Mouse (Mus musculus): ENCODE data around the gene Cmip. TPM values are rescaled to one million over a fixed set of nuclear protein-coding genes. Genes with fewer than 3 reads are reported as not detected.

Gene Cmip
- total RNA-seq, 2 experiments from 2014 or later: 17.6 to 22.3 TPM

GRCm38 (mm10) chr8:117467466-117467865 lies 210.6 kb downstream of the Cmip start:
- no peak for DNase-seq

GRCm38 (mm10) chr8:117469431-117470341 lies 212.8 kb downstream of the Cmip start:
- no peak for DNase-seq

DNA sequence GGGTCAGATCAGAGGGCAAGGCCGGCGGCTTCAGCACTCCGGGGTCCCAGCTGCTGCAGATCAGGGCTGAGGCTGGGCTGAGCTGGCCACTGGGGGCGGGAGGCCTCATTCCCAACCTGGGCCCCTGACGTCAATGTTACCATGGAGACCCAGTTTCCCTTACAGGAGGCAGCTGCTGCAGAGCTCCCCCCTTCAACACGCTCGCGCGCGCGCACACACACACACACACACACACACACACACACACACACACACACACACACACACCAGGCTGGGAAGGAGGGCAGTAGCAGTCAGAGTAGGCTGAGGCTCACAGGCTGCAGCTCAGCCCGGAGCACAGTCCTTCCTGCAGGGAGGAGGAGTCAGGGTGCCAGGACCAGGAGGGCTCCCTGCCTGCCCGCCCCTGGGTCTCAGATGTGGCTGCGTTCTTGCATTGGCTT lies 213.5 kb downstream of the Cmip start:
- peak; percentile 55 to 69 for DNase-seq

DNA sequence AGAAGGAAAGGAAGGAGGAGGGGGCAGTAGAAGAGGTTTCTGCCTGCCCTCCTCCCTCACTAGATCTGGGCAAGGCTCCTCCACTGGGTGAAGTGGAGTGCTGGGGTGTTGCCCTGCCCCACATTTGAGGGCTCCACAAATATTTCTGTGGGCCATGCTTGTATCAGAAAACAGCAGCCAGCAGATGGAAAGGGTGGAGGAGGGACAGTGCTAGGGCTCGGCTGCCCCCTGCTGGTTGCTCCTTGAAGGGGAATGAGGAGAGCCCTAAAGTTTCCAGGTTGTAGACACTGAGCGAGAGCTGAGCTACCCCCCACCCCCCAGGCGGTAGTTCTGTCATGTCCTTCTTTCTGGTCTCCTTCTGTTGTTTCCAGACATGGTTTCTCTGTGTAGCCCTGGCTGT lies 214.3 kb downstream of the Cmip start:
- peak; percentile 52 to 85 for DNase-seq

DNA sequence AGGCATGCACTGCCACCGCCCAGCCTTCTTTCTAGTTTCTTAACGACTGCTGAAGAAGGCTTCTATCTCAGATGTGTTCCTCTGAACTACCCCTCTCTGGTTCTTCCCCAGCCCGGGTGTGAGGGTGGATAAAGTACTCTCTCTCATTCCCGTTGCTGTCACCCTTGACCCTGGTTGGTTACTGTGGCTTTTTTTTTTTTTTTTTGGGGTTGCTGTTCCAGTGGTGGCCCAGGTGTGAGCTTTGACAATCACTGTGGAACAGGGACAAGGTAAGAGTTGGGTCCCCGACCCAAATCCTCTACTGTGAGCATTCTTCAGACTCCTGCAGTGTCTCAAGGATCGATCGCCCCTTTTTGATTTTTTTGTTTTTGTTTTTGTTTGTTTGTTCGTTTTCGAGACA lies 214.8 kb downstream of the Cmip start:
- no peak for DNase-seq

- no peak for DNase-seq
These were observed 215.5 kb downstream of the Cmip start for GRCm38 (mm10) chr8:117472332-117472731.

GRCm38 (mm10) chr8:117474944-117475343 lies 218.1 kb downstream of the Cmip start:
- peak; percentile 88 to 95 for DNase-seq

GRCm38 (mm10) chr8:117475819-117476218 lies 219.0 kb downstream of the Cmip start:
- peak in 1 of 2 experiments; percentile 66 for DNase-seq

GRCm38 (mm10) chr8:117478082-117478481 lies 221.2 kb downstream of the Cmip start:
- no peak for DNase-seq

DNA sequence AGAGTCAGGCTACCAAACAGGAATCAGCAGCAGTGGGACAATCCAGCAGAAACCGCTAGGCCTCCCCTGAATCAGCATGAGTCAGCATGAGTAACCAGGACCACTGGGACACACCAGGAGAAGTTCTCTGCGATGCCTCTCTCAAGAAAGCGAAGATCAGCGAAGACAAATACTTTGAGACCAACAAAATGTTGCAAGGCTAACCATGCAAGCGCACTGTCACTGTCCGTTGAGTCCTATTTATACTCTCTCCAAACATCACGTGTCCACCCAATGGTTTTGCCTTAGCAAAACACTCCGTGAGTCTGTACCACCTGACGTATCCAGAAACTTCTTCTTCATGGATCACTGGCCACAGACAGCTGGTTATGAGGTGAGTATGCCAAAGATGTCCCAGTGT lies 223.1 kb downstream of the Cmip start:
- no peak for DNase-seq

DNA sequence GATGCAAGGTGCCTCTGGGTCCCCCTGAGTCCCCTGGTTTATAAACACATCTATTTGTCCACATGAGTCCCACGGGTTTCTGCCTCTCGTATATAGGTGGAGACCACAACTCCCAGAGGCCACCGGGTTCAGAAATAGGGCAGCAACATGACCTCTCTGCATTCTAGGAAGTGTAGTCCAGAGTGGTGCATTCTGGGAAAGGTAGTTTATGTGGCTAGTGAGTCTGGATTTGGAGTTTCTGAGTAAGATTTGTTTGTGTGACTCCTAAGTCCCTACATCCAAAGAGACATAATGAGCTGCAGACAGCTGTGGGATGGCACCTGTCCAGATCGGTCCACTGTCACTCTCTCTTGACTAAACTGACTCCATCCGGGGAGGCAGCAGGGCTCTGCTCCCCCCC lies 223.7 kb downstream of the Cmip start:
- no peak for DNase-seq

- DNase-seq: peak in 1 of 2 experiments; percentile 68
These were observed 225.0 kb downstream of the Cmip start for GRCm38 (mm10) chr8:117481830-117482229.

GRCm38 (mm10) chr8:117484731-117485130 lies 227.9 kb downstream of the Cmip start:
- no peak for DNase-seq

DNA sequence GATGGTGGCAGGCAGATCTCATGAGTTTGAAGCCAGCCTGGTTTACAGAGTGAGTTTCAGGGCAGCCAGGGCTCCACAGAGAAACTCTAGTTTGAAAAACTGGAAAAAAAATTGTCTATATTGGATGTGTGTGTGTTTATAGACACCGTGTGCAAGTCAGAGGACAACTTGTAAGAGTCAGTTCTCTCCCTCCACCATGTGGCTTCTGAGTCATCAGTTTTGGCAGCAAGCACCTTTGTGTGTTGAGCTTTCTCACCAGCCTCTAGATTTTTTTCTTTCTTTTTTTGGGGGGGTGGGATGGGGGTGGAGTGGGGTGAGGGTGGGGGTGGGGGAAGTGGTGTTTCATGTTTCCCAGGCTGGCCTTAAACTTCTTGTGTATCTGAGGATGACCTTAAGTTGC lies 228.5 kb downstream of the Cmip start:
- DNase-seq: no peak

- DNase-seq: no peak
These were observed 231.6 kb downstream of the Cmip start for GRCm38 (mm10) chr8:117488246-117489005.

- no peak for DNase-seq
These were observed 236.7 kb downstream of the Cmip start for GRCm38 (mm10) chr8:117493543-117493942.

DNA sequence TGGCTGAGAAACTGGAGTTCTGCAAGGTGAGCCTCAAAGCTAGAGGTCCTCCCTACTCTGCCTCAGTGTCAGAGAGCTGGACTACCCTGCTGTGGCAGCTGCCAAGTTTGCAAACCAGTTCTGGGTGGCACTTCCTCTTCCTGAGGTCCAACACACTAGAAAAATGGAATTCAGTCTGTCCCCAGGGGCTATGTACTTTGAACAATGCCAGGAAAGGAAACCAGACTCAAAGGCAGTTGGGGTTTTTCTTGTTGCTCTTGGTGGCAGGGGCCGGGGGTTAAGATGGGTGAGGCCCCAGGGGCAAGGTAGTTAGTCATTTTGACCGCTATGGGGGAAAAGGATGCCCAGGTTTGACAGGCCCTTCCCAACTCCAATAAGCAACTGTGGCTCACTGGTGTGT lies 238.0 kb downstream of the Cmip start:
- DNase-seq: peak in 1 of 2 experiments; percentile 7

GRCm38 (mm10) chr8:117498179-117498914 lies 241.5 kb downstream of the Cmip start, which contains the start of gene Plcg2:
Plcg2 (plus strand) TSS chr8:117498291.
- peak; percentile 57 to 61 for DNase-seq

DNA sequence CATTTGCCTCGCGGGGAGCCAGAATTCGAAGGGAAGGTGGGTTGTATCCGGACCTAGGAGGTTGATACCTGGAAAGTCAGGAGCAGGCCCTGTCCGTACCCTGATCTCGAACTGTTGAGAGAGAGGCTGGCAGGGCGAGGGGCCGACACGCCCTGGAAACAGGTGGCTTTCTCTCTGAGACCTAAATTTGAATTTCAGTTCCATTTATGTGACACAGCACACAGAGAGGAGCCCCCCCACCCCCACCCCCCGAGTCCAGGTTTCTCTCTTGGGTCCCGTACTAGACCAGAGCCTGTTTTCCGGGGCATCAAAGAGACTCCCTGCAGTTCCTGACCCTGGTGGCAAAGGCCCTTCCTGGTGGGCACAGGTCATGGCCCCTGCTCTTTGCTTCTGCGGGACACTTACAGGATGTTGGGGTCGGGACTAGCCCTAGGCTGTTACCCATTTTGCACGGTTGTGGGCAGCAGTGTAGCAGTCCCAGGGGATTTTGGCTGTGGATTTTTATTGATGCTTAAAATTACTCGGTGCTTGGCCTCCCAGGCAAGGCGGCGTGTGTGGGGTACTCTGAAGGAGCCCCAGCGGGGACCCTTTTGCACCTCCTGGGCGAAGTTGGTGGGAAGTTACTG lies 242.2 kb downstream of the Cmip start:
- DNase-seq: no peak

DNA sequence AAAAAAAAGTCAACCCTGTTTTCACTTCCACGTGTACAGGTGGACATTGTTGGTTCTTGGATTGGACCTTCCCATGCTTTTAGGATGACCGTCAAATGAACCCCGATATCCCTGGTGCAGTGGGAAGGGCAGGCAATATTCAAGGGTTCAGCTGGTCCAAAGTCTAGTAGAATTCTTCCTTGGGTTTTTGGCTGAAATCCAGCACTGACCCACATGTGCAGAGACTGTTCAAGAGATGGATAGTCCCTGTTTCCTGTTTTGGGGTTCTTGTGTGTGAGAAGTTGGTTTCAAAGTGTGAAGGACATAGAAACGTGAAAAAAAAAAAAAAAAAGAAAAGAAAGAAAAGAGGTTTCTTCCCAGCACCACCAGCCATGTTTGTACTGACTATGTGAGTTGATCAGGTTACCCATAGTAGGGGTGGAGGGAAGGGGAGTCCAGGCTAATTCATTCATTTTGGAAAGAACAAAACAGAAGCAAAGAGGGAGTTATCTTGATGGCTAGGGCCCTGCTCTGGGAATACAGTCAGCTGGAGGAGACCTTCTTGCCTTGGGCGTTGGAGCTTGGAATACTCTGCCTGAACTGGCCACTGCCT lies 243.5 kb downstream of the Cmip start:
- DNase-seq: no peak

DNA sequence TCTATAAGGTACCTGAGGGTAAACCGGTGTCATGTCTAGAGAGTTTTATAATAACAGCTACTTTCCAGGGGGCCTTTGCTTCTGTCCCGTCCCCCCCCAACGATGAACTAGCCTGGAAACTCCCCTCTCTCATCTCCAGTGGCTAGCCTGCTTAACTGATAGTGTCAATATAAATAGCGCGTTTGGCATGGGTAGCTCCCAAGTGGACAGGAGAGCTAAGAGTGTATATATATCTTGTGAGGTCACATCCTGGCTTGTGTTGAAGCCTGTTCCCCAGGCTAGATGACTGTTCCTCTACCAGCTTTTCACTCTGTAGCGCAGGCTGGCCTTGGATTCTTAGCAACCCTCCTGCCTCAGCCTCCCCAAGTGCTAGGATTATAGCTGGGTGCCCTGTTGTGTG lies 244.5 kb downstream of the Cmip start:
- peak in 1 of 2 experiments; percentile 37 for DNase-seq

All from heart, adult 18-20 months (tissue).